Mouse (Mus musculus) hindbrain, embryonic 11.5 days (tissue): ENCODE measurements around the gene Fv1. TPM values are rescaled to one million over a fixed set of nuclear protein-coding genes. Genes with fewer than 3 reads are reported as not detected.
"Not testable (repeated sequence)": the region's sequence is repeated elsewhere in the genome, so short reads cannot be mapped to it uniquely, and the experiment has no call there.

Source experiments
- ATAC-seq: fragments of 200-750 bp; cut with Nextera tagmentation; 2 replicates; pipeline ENCODE4 v1.8.0; 2017; ENCODE audit warnings: mild to moderate bottlenecking, moderate TSS enrichment, moderate library complexity; ENCODE audit not compliant: low FRiP score
- DNase-seq: peaks from one replicate; pipeline ENCODE4 v3.0.0-alpha.2; 2015; ENCODE audit warnings: low spot score
- H3K27ac ChIP-seq: fragments of 300-500 bp; sonication (generic); 2 replicates; pipeline ENCODE4 v1.5.1; 2014; ENCODE audit warnings: mild to moderate bottlenecking, low read depth, low read length
- H3K27me3 ChIP-seq: fragments of 300-500 bp; sonication (generic); 2 replicates; pipeline ENCODE4 v1.6.1; 2014; ENCODE audit warnings: mild to moderate bottlenecking, low read length, moderate library complexity, mixed read lengths; ENCODE audit not compliant: control insufficient read depth, insufficient read depth
- H3K36me3 ChIP-seq: fragments of 300-500 bp; sonication (generic); 2 replicates; pipeline ENCODE4 v1.6.1; 2014; ENCODE audit warnings: mild to moderate bottlenecking, low read length, moderate library complexity, mixed read lengths; ENCODE audit not compliant: control insufficient read depth, insufficient read depth
- H3K4me1 ChIP-seq: fragments of 300-500 bp; sonication (generic); replicated peaks from 2 replicates; pipeline ENCODE4 v1.6.1; 2014; ENCODE audit warnings: low read length, mixed read lengths; ENCODE audit not compliant: control insufficient read depth, insufficient read depth
- H3K4me2 ChIP-seq: fragments of 300-500 bp; sonication (generic); replicated peaks from 2 replicates; pipeline ENCODE4 v1.6.1; 2014; ENCODE audit warnings: mild to moderate bottlenecking, low read depth, low read length
- H3K4me3 ChIP-seq: fragments of 300-500 bp; sonication (generic); 2 replicates; pipeline ENCODE4 v1.5.1; 2014; ENCODE audit warnings: low read depth, low read length
- H3K9ac ChIP-seq: fragments of 300-500 bp; sonication (generic); 2 replicates; pipeline ENCODE4 v1.6.1; 2014; ENCODE audit warnings: low read depth, low read length
- H3K9me3 ChIP-seq: fragments of 300-500 bp; sonication (generic); 2 replicates; pipeline ENCODE4 v1.6.1; 2016; ENCODE audit warnings: low read length; ENCODE audit not compliant: control insufficient read depth
- WGBS: fragments of 180-500 bp; shearing (Covaris S2); extraction: QIAGEN DNeasy Blood & Tissue Kit; methylation state at CpG from one replicate; pipeline ENCODE4 v1.1.7; 2014; 5-methylcytosine and 5-hydroxymethylcytosine counted together
- polyA plus RNA-seq: library from polyadenylated mRNA; unstranded; fragments of >200 nt; fragmentation: Nextera tagmentation; extraction: Ambion mirVana; gene quantifications from 2 replicates; pipeline ENCODE4 v1.2.1, GENCODE M21; 2014

Gene Fv1
- polyA plus RNA-seq, 1 experiment from 2014 or later: 11.8 TPM

DNA sequence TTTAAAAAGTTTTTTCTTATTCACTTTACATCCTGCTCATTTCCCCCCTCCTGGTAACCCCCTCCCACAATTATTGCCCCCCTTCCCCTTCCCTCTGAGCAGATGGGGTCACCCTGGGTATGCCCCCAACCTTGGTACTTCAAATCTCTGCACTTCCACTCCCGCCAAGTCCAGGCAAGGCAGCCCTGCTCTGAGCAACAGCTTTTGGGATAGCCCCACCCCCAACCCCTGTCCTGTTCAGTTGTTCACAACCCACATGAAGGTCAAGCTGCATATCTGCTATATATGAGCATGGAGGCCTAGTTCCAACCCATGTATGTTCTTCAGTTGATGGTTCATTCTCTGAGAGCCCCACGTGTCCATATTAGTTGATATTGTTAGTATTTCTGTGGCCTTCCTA lies 18.0 kb upstream of the Fv1 start:
- Histone ChIP-seq H3K9ac (no peak overlapping the region), H3K36me3 (no peaks in the 10 kb centered on the region), H3K27me3 (no peaks in the 10 kb centered on the region), H3K27ac (no peak overlapping the region), H3K4me3 (no peak overlapping the region), H3K9me3 (no peaks in the 10 kb centered on the region), H3K4me2 (no peak overlapping the region), H3K4me1 (0 out of 2 replicates have a peak, but pooled peaks cover 2% of the 10 kb centered on the region)
- WGBS: 86% methylated on average over 2 of the region's 2 CpGs
- no peak for DNase-seq
- no peak for ATAC-seq

DNA sequence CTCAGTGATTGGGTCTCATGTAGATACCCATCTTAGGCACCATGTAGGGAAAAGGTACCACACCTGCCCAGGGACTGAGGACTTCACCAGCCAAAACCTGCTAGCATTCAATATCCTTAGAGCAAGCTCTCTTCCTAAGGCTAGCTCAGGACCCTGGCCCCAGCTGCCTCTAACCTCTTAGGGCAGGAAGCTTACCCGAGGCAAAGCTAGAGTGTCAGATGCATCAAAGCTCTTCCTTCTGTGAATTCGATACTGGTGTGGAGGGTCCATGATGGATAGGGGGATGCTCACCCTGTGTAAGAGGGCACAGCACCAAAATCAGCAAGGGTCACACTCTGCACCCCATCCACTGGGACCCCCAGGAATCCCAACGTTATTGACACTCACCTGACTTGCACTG lies 6.7 kb upstream of the Fv1 start:
- no peaks in the 10 kb centered on the region for H3K4me1 ChIP-seq
- H3K9ac ChIP-seq: no peak overlapping the region
- no peak for DNase-seq
- H3K36me3 ChIP-seq: peaks cover 21% of the 10 kb centered on the region
- H3K9me3 ChIP-seq: no peaks in the 10 kb centered on the region
- ATAC-seq: no peak
- no peak overlapping the region for H3K4me3 ChIP-seq
- H3K27me3 ChIP-seq: no peaks in the 10 kb centered on the region
- H3K4me2 ChIP-seq: no peak overlapping the region
- 94% methylated on average over 3 of the region's 3 CpGs for WGBS
- no peak overlapping the region for H3K27ac ChIP-seq

DNA sequence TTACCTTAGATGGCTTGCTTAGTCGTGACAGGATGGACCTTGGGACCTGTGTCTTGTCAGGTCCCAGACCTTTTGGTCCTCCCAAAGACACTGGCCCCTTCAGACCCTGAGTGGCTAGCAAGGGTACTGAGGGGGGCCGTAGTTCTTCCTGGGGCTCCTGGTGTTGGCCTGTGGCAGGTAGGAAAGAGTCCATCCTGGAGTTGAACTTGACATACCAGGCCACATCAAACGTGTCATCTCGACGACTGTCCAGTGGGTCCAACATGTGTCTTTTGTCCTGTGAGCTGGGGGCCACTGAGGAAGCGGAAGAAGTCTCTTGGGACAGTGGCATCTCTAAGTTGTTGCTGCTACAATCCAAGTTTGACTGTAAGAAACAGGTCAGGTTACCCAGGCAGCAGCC lies 3.1 kb upstream of the Fv1 start:
- peaks cover 21% of the 10 kb centered on the region for H3K36me3 ChIP-seq

DNA sequence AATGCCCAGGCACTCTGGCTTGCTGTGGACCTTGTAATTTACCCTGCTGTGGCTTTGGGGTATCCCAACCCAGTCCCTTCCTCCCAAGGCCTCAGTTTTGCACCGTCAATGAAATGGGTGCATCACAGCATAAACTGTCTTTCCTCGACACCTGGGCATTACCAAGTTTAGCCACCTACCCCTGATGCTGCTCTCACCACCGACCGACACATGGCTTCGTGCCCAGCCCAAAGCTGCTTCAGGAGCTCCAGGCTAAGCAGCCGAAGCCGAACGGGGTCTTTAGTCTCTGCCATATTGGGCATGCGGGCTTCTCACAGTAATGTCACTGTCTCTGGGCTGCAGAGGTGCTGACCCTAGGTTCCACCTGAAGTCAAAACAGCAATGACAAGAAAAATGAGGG lies 2.7 kb upstream of the Fv1 start:
- H3K4me3 ChIP-seq: no peak overlapping the region
- peaks cover 18% of the 10 kb centered on the region for H3K36me3 ChIP-seq
- H3K27ac ChIP-seq: no peak overlapping the region
- no peak overlapping the region for H3K4me2 ChIP-seq
- H3K9ac ChIP-seq: no peak overlapping the region
- ATAC-seq: no peak
- H3K27me3 ChIP-seq: no peaks in the 10 kb centered on the region
- WGBS: 95% methylated on average over 9 of the region's 9 CpGs
- DNase-seq: no peak
- peaks cover 7% of the 10 kb centered on the region for H3K4me1 ChIP-seq
- no peaks in the 10 kb centered on the region for H3K9me3 ChIP-seq

More for the DNA sequence above, 3.1 kb upstream of the Fv1 start:
- WGBS: 96% methylated on average over 6 of the region's 6 CpGs
- Histone ChIP-seq H3K4me2 (no peak overlapping the region), H3K4me3 (no peak overlapping the region), H3K27ac (no peak overlapping the region), H3K9me3 (no peaks in the 10 kb centered on the region), H3K4me1 (peaks cover 7% of the 10 kb centered on the region), H3K27me3 (no peaks in the 10 kb centered on the region), H3K9ac (no peak overlapping the region)
- ATAC-seq: no peak
- no peak for DNase-seq

DNA sequence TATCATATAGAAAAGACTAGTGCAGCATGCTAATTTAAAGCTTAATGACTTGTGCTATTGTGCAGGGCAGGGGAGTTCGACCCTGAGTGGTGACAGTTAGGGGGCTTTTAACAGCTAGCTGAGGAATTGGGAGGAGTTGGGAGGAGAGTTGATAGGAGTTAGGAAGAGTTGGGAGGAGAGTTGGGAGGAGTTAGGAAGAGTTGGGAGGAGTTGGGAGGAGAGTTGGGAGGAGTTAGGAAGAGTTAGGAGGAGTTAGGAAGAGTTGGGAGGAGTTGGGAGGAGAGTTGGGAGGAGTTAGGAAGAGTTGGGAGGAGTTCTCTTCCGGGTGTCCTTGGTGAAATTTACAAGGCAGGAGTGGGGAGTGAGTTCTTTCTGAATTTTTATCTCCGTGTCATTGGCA lies 2.0 kb upstream of the Fv1 start:
- H3K4me2 ChIP-seq, H3K27me3 ChIP-seq, H3K4me1 ChIP-seq, DNase-seq, H3K4me3 ChIP-seq, H3K27ac ChIP-seq, H3K9me3 ChIP-seq, ATAC-seq, H3K9ac ChIP-seq: not testable (repeated sequence)
- H3K36me3 ChIP-seq: peaks cover 12% of the 10 kb centered on the region
- WGBS: 58% methylated on average over 3 of the region's 3 CpGs

DNA sequence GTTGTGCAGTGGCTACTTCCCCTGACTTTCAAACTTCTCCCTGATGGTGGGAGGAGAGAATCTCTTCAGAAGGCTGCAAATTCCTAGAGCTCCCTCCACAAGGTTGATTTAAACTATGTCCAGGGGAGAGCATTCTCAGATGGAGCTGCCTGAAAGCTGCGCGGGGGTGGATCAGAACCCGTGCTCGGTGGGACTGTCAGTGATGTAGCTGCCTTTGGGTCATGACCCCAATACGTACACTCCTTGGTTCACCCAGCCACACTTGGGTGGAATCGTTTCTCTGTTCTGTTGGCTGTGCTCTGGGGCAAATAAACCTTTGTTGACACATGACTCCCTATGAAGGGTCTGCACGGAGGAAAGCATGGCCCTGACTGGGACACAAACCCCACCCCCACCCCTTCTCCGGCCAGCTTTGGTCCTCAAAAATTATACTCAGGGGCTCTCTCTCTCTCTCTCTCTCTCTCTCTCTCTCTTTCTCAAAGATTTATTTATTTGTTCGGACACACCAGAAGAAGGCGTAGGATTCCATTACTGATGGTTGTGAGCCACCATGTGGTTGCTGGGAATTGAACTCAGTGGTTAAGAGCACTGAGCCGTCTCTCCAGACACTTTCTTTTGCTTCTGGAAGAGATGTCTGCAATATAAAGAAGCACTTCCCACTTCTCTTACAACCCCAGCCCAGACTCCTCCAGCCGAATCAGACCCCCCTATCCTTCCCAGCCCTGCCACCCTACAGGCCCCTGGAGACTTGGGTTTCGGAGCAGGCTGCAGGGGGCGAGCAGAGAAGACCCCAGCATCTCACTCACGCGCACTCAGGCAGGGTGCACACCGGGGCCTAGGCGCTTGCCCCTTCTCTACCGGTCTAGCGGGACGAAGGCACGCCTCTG lies 973 bp upstream of the Fv1 start:
- peak overlapping the region; percentile 89 for H3K4me3 ChIP-seq
- peak overlapping the region; percentile 71 for H3K9ac ChIP-seq
- H3K4me2 ChIP-seq: peak overlapping the region; percentile 66
- DNase-seq (peak; percentile 13), ATAC-seq (0 out of 2 replicates have a peak, but pooled peaks have one; percentile 0)
- no peaks in the 10 kb centered on the region for H3K27me3 ChIP-seq
- peak overlapping the region; percentile 63 for H3K27ac ChIP-seq
- H3K36me3 ChIP-seq: peaks cover 4% of the 10 kb centered on the region
- no peaks in the 10 kb centered on the region for H3K9me3 ChIP-seq
- peaks cover 7% of the 10 kb centered on the region for H3K4me1 ChIP-seq
- 6% methylated on average over 22 of the region's 22 CpGs for WGBS

DNA sequence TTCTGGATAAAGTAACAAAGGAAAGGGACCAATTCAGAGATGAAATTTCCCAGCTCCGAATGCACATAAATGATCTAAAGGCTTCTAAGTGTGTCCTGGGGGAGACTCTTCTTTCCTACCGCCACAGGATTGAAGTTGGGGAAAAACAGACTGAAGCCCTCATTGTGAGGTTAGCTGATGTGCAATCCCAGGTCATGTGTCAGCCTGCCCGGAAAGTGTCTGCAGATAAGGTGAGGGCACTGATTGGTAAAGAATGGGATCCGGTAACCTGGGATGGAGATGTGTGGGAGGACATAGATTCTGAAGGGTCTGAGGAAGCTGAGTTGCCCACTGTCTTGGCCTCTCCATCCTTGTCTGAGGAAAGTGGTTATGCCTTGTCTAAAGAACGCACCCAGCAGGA lies 459 bp downstream of the Fv1 start:
- Histone ChIP-seq H3K27me3 (no peaks in the 10 kb centered on the region), H3K4me3 (peak overlapping the region; percentile 89), H3K27ac (no peak overlapping the region), H3K36me3 (peaks cover 8% of the 10 kb centered on the region), H3K4me1 (peaks cover 7% of the 10 kb centered on the region), H3K9ac (peak overlapping the region; percentile 71), H3K9me3 (no peaks in the 10 kb centered on the region), H3K4me2 (peak overlapping the region; percentile 73)
- ATAC-seq (no peak), DNase-seq (peak; percentile 23)
- WGBS: 18% methylated on average over 5 of the region's 5 CpGs

DNA sequence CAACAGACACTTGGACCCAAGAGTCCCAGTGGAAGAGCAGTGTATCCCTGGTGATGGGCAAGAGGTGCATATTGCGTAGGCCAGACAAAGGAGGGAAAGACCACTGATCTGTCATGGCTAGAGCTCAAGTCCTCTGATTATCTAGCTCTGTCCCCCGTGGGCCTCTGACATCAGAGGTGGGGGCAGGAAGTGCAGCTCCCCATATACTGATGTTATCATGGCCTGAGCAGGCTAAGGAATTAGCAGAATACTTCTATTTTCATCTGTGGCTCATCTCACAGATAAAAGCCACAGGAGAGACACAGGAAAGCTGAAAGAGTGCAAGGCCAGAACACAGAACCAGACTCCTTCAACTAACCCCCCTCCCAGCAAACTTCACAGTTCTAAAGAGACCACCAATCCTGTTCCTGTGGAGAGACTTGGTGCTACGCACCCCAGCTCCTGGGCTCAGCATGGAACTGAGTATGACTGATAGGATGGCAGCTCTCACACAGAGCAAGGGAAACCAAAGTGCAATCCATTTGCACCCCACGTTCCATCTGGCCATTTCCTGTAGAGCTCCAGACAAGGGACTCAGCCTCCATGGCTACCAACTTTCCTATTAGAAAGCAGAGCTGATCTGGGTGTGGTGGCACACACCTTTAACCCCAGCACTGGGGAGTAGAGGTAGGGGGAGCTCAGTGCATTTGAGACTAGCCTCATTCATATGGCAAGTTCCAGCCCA lies 7.2 kb downstream of the Fv1 start:
- Histone ChIP-seq H3K36me3 (peaks cover 15% of the 10 kb centered on the region), H3K9ac (no peak overlapping the region), H3K4me3 (no peak overlapping the region), H3K27ac (no peak overlapping the region), H3K4me2 (no peak overlapping the region), H3K4me1 (no peaks in the 10 kb centered on the region), H3K27me3 (no peaks in the 10 kb centered on the region), H3K9me3 (no peaks in the 10 kb centered on the region)
- DNase-seq (no peak), ATAC-seq (no peak)
- 92% methylated on average over 4 of the region's 4 CpGs for WGBS
